Mouse (Mus musculus) hindbrain, embryonic 13.5 days (tissue): ENCODE measurements around the gene Slc30a2. TPM values are rescaled to one million over a fixed set of nuclear protein-coding genes. Genes with fewer than 3 reads are reported as not detected.

Experiments
- ATAC-seq: fragments of 200-750 bp; cut with Nextera tagmentation; 2 replicates; pipeline ENCODE4 v1.8.0; 2017; ENCODE audit warnings: moderate TSS enrichment; ENCODE audit not compliant: low FRiP score
- H3K27ac ChIP-seq: fragments of 300-500 bp; sonication (generic); 2 replicates; pipeline ENCODE4 v1.5.1; 2015; ENCODE audit warnings: inconsistent platforms, mild to moderate bottlenecking, moderate library complexity
- H3K27me3 ChIP-seq: fragments of 300-500 bp; sonication (generic); 2 replicates; pipeline ENCODE4 v1.6.1; 2015; ENCODE audit warnings: mild to moderate bottlenecking, inconsistent platforms
- H3K36me3 ChIP-seq: fragments of 300-500 bp; sonication (generic); 2 replicates; pipeline ENCODE4 v1.6.1; 2015; ENCODE audit warnings: mild to moderate bottlenecking, inconsistent platforms
- H3K4me1 ChIP-seq: fragments of 300-500 bp; sonication (generic); replicated peaks from 2 replicates; pipeline ENCODE4 v1.6.1; 2015; ENCODE audit warnings: inconsistent platforms
- H3K4me2 ChIP-seq: fragments of 300-500 bp; sonication (generic); 2 replicates; pipeline ENCODE4 v1.6.1; 2015; ENCODE audit warnings: inconsistent platforms, mild to moderate bottlenecking, moderate library complexity
- H3K4me3 ChIP-seq: fragments of 300-500 bp; sonication (generic); 2 replicates; pipeline ENCODE4 v1.5.1; 2015; ENCODE audit warnings: mild to moderate bottlenecking, inconsistent platforms
- H3K9ac ChIP-seq: fragments of 300-500 bp; sonication (generic); 2 replicates; pipeline ENCODE4 v1.6.1; 2015; ENCODE audit warnings: mild to moderate bottlenecking, inconsistent platforms
- H3K9me3 ChIP-seq: fragments of 300-500 bp; sonication (generic); 2 replicates; pipeline ENCODE4 v1.6.1; 2016; ENCODE audit warnings: inconsistent platforms
- WGBS: fragments of 180-500 bp; shearing (Covaris S2); methylation state at CpG from one replicate; pipeline ENCODE4 v1.1.7; 2015; 5-methylcytosine and 5-hydroxymethylcytosine counted together
- polyA plus RNA-seq: library from polyadenylated mRNA; unstranded; fragments of >200 nt; fragmentation: Nextera tagmentation; extraction: Ambion mirVana; gene quantifications from 2 replicates; pipeline ENCODE4 v1.2.1, GENCODE M21; 2015

The Slc30a2 gene
- polyA plus RNA-seq, 1 experiment from 2014 or later: not detected

DNA sequence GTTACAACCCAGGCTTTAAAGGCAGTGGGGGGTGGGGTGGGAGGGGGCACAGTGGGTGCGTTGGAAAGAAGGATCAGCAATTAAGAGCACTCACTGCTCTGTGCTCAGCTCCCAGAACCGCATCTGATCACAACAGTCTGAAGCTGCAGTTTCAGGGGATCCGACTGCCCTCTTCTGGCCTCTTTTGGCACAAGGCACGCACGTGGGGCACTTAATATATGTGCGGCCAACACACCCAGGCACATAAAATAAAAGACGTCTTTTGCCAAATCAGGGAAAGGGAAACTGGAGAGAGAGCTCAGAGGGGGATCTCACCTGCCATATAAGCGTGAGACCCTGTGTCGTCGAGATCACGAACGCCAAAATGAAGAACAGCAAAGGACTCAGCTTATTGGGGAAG is 50.0 kb downstream of the Slc30a2 start:
- WGBS: 22% methylated on average over 12 of the region's 12 CpGs
- Histone ChIP-seq H3K27me3 (no peaks in the 10 kb centered on the region), H3K4me2 (no peak overlapping the region), H3K9me3 (no peaks in the 10 kb centered on the region), H3K4me3 (no peak overlapping the region), H3K36me3 (no peaks in the 10 kb centered on the region), H3K9ac (no peak overlapping the region), H3K27ac (no peak overlapping the region), H3K4me1 (peaks cover 25% of the 10 kb centered on the region)
- no peak for ATAC-seq

DNA sequence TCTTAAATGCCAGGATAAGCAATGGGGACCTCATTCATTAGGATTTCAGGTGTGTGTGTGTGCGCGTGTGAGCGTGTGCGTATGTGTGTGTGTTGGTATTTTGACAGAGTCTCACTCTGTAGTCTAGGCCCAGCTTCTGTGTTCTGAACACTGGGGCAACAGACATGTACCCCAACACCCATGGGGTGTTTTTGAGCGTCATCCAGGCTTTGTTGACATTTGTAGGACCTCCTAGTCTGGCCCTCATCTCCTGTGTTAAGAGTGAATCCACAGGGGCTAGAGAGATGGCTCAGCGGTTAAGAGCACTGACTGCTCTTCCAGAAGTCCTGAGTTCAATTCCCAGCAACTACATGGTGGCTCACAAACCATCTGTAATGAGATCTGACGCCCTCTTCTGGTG is 52.2 kb downstream of the Slc30a2 start:
- 95% methylated on average over 7 of the region's 7 CpGs for WGBS

DNA sequence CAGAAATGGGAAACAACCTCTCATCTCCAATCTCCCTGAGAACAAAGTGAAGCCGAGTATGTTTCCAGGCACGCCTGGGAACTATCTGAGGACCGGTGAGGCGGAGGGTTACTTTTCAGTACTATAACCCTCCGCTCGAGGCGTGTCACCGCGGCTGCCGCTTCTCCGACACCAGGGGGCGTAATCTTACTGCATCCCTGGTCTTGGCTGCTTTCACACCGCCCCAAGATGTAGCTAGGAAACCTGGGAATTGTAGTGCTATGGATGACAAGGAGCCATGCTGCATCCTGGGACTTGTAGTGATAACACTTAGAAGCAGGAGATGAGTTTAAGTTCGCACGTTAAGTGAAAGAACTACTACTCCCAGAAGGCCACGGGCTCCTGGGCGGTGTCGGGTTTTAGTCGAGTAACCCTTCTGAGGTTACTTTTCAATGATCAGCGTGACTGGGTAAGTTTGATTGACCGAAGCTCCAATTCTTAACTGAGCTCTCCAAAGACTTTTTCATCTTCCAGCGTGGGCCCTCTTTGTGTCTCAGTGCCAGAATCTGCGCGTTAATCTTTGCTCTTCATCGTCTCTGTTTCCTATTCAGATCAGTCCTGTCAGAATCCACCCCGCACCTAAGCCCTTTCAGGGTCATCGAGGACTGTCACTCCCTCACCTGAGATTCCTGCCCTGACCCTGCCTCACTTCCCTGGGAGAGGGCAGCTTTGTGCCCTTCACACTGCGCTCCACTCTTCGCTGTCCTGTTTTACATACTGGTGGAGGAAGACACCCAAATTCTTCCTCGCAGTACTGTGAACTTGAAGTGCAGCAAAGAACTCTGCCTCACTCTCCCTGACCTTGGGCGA is 53.2 kb downstream of the Slc30a2 start, which contains the start of gene Pafah2:
Pafah2 (plus strand) TSS at position 344 of the 849 bp plus-strand sequence.
- H3K9me3 ChIP-seq: no peaks in the 10 kb centered on the region
- peak; percentile 96 for ATAC-seq
- 1% methylated on average over 31 of the region's 31 CpGs for WGBS

More for the DNA sequence above, 52.2 kb downstream of the Slc30a2 start:
- Histone ChIP-seq H3K9ac (no peak overlapping the region), H3K27ac (peak overlapping the region; percentile 84), H3K4me2 (peak overlapping the region; percentile 58; the same call in 1 of the 2 replicates), H3K36me3 (no peaks in the 10 kb centered on the region), H3K4me3 (no peak overlapping the region), H3K9me3 (no peaks in the 10 kb centered on the region), H3K4me1 (peaks cover 33% of the 10 kb centered on the region), H3K27me3 (no peaks in the 10 kb centered on the region)
- no peak for ATAC-seq

DNA sequence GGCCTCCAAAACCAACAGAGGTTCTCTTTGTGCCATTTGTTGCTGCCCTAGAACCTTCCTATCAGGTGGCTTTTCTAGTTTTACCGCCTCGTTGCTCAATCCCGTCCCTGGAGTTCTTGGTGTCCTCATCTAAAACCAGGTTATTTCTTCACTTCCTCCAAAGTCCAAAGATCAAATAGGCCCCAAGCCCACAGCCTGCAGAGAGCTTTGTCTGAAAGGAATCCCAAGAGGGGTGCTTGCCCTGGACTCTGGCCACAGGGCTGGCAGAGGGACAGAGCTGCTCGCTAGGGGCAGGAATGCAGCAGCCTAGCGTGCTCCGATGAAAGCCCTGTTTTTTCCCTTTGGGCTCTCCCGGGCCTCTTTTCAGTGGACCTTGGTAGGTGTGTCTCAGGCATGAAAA is 54.1 kb downstream of the Slc30a2 start:
- Histone ChIP-seq H3K4me3 (peak overlapping the region; percentile 50), H3K9ac (peak overlapping the region; percentile 62), H3K27ac (peak overlapping the region; percentile 73)

More for the DNA sequence above, 53.2 kb downstream of the Slc30a2 start, which contains the start of gene Pafah2:
- peak within 1 kb of the TSS; percentile 80 for H3K9ac ChIP-seq
- H3K4me3 ChIP-seq: peak within 1 kb of the TSS; percentile 50
- H3K36me3 ChIP-seq: no peaks in the 10 kb centered on the region
- H3K4me1 ChIP-seq: peaks cover 43% of the 10 kb centered on the region
- peak within 1 kb of the TSS; percentile 84 for H3K27ac ChIP-seq
- no peaks in the 10 kb centered on the region for H3K27me3 ChIP-seq
- H3K4me2 ChIP-seq: peak within 1 kb of the TSS; percentile 84

DNA sequence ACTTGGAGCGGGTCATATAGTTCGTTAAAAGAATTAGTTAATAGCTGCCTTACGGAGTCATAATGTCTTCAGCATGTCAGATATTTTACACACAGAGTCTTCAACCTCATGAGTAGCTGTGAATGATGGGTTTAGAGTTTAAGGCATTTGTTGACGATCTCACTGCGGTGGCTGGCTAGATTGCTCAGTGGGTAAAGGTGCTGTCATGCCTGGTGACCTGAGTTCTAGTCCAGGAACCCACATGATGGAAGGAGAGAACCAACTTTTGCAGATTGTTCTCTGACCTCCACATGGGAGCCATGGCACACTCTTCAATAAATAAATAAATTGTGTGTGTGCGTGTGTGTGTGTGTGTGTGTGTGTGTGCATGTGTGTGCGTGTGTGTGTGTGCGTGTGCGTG is 54.8 kb downstream of the Slc30a2 start:
- ATAC-seq: no peak
- H3K4me2 ChIP-seq: no peak overlapping the region
- peaks cover 49% of the 10 kb centered on the region for H3K4me1 ChIP-seq
- H3K36me3 ChIP-seq: no peaks in the 10 kb centered on the region
- 88% methylated on average over 8 of the region's 9 CpGs for WGBS
- no peaks in the 10 kb centered on the region for H3K9me3 ChIP-seq
- H3K4me3 ChIP-seq: no peak overlapping the region
- H3K27me3 ChIP-seq: no peaks in the 10 kb centered on the region
- no peak overlapping the region; the same call in 1 of the 2 replicates for H3K9ac ChIP-seq
- 0 out of 2 replicates have a peak overlapping the region, but pooled peaks have one; percentile 73 for H3K27ac ChIP-seq

More for the DNA sequence above, 54.1 kb downstream of the Slc30a2 start:
- Histone ChIP-seq H3K27me3 (no peaks in the 10 kb centered on the region), H3K4me2 (peak overlapping the region; percentile 84), H3K4me1 (peaks cover 51% of the 10 kb centered on the region), H3K36me3 (no peaks in the 10 kb centered on the region), H3K9me3 (no peaks in the 10 kb centered on the region)
- 36% methylated on average over 7 of the region's 7 CpGs for WGBS
- no peak for ATAC-seq

DNA sequence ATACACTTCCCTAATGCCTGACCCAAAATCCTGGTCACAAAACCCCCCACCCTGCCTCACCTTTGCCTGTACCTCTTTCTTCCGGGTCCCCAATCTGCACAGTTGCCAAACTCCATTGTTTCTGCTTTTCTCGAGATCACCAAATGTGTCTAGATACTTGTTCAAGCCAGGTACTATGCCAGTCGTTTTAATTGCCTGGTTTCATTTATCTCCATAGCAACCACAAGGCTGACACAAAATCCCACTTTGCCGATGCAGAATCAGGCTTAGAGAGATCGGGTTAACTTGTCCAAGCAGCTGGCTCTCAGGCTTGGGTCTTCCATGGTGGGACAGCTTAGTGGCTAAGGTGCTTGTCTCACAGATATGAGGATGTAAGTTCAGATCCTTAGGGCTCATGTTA is 57.2 kb downstream of the Slc30a2 start:
- Histone ChIP-seq H3K9me3 (no peaks in the 10 kb centered on the region), H3K4me2 (peak overlapping the region; percentile 65), H3K4me1 (peaks cover 62% of the 10 kb centered on the region), H3K9ac (0 out of 2 replicates have a peak overlapping the region, but pooled peaks have one; percentile 35), H3K27ac (peak overlapping the region; percentile 80), H3K36me3 (no peaks in the 10 kb centered on the region), H3K4me3 (peak overlapping the region; percentile 34; the same call in 1 of the 2 replicates), H3K27me3 (no peaks in the 10 kb centered on the region)
- ATAC-seq: no peak
- WGBS: 27% methylated on average over 5 of the region's 5 CpGs

DNA sequence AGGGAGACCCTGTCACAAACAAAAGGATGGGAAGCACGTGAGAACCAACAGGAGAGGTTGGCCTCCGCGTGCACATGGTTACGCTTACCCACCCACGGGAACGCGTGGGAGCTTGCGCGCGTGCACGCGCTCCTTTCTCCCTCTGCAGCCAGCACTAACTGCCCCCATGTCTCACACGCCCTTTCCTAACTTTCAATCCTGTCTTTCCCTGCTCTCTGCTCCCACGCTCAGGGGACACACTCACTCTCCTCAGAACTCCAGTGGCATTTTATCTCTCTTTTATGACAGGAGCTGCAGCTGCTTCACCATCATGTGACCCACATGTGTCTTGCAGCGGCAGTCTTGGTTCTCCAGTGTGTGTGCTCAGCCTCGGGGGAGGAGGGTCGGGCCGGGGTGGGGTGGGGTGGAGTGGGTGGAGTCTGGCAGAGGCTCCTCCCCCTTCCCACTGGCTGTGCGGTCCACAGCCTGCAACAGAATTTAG is 58.2 kb downstream of the Slc30a2 start:
- Histone ChIP-seq H3K9me3 (no peaks in the 10 kb centered on the region), H3K4me1 (peaks cover 59% of the 10 kb centered on the region), H3K4me3 (peak overlapping the region; percentile 34), H3K4me2 (peak overlapping the region; percentile 65), H3K27ac (peak overlapping the region; percentile 80), H3K27me3 (no peaks in the 10 kb centered on the region), H3K9ac (peak overlapping the region; percentile 58), H3K36me3 (no peaks in the 10 kb centered on the region)
- 7% methylated on average over 19 of the region's 19 CpGs for WGBS
- peak; percentile 65 for ATAC-seq

DNA sequence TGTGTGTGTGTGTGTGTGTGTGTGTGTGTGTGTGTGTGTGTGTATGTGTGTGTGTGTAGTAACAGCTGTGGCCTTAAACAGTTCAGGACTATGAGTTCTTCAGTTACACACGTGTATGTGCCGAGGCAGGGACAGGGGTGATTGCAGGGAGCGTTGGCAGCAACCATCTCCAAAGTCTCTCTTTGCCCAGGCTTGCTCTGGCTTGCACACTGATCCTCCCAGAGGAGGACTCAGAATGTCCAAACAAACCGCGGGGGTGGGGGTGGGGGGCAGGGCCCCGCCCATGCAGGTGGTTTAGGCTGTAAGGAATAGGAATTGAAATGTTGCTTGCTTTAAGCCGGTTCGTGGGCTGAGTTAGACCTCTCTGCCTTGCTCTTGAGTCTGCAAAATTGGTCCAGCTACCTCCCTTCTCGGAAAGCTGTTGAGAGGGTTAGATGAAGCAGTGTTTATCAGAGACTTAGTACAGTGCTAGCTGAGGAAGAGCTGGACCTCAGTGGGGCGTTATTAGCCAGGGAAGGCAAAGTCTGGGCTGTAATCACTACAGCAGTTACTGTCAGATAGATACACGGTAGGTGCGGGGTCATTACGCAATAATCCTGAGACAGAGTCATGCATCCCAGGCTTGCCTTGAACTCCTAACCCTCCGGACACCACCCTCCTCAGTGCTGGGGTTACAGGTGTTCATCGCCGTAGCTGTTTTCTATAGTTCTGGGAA is 59.0 kb downstream of the Slc30a2 start:
- Histone ChIP-seq H3K4me2 (peak overlapping the region; percentile 65), H3K9me3 (no peaks in the 10 kb centered on the region), H3K36me3 (no peaks in the 10 kb centered on the region), H3K9ac (no peak overlapping the region), H3K27me3 (no peaks in the 10 kb centered on the region), H3K4me3 (peak overlapping the region; percentile 34; the same call in 1 of the 2 replicates), H3K4me1 (peaks cover 52% of the 10 kb centered on the region), H3K27ac (peak overlapping the region; percentile 80)
- WGBS: 74% methylated on average over 16 of the region's 16 CpGs
- ATAC-seq: peak; percentile 47

DNA sequence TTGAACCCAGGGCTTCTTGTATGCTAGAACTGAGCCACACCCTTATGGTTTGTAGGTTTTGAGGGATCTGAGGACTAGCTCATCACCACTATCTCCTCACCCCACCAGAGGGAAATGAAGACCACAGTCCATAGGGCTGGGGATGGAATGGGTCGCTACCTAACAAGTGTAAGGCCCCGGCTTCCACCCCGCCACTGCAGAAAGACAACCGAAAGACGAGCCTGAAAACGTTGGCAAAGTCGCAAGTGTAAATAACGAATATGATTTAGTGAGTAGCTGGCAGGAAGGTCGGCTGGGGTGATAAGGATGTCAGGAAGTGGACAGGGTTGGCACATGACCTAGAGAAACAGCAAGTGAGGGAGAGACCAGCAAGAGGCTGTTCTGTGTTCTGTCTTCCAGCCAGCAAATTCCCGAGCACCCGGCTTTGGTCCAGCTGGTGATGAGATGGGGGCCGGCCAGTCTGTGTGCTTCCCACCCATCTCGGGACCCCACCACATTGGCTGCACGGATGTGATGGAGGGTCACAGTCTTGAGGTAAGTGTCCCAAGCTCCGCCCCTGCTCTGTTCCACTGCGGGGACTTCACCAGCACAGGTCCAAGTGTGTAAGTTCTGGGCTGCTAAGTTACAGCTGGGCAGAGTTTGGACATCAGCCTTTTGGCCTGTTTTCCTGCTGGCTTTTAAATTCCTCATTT is 59.7 kb downstream of the Slc30a2 start:
- Histone ChIP-seq H3K9ac (no peak overlapping the region), H3K4me3 (no peak overlapping the region), H3K4me1 (peaks cover 45% of the 10 kb centered on the region), H3K27ac (no peak overlapping the region), H3K36me3 (no peaks in the 10 kb centered on the region), H3K9me3 (no peaks in the 10 kb centered on the region), H3K27me3 (no peaks in the 10 kb centered on the region), H3K4me2 (no peak overlapping the region)
- 83% methylated on average over 16 of the region's 16 CpGs for whole genome bisulfite sequencing
- no peak for ATAC-seq

DNA sequence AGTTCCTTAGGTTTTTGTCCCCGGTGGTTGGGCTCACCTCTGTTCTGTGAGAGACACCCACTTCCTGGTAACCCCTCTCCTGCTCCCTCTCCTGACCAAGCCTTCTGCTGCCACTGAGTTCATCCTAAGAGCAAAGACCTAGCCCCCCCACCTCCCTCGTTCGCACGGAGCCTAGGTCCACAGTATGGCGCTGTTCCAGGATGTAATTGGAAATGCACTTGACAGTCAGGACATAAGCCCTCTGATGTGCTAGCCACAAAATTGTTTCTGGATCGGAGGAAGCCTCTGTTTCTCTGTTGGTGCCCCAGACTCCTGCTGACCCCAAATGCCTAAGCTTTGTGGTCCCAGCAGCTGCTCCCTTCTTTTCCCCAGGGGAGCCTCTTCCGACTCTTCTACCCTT is 60.7 kb downstream of the Slc30a2 start:
- ATAC-seq: no peak
- WGBS: 46% methylated on average over 7 of the region's 7 CpGs
- Histone ChIP-seq H3K9me3 (no peaks in the 10 kb centered on the region), H3K4me1 (peaks cover 43% of the 10 kb centered on the region), H3K27me3 (no peaks in the 10 kb centered on the region), H3K27ac (no peak overlapping the region), H3K9ac (peak overlapping the region; percentile 6; the same call in 1 of the 2 replicates), H3K4me2 (no peak overlapping the region), H3K36me3 (no peaks in the 10 kb centered on the region), H3K4me3 (no peak overlapping the region)
